Mouse (Mus musculus) adrenal gland, postnatal 25 days (tissue): ENCODE results near the gene Smarca4. TPM values are rescaled to one million over a fixed set of nuclear protein-coding genes. Genes with fewer than 3 reads are reported as not detected.

ENCODE experiments used
- DNase-seq: peaks from one replicate; pipeline ENCODE4 v3.0.0; 2021; ENCODE audit warnings: mixed read lengths
- total RNA-seq: library from RNA; stranded (reverse); gene quantifications from 2 replicates; pipeline ENCODE4 v1.2.3, GENCODE M21; 2021

Gene Smarca4
- total RNA-seq, 1 experiment from 2014 or later: 87.4 TPM

- DNase-seq: no peak
Observed at GRCm38 (mm10) chr9:21601073-21601472, 14.9 kb upstream of the Smarca4 start.

- DNase-seq: peak; percentile 51
Observed at GRCm38 (mm10) chr9:21601722-21602399, 14.1 kb upstream of the Smarca4 start.

GRCm38 (mm10) chr9:21604119-21604518 is 11.8 kb upstream of the Smarca4 start:
- no peak for DNase-seq

DNA sequence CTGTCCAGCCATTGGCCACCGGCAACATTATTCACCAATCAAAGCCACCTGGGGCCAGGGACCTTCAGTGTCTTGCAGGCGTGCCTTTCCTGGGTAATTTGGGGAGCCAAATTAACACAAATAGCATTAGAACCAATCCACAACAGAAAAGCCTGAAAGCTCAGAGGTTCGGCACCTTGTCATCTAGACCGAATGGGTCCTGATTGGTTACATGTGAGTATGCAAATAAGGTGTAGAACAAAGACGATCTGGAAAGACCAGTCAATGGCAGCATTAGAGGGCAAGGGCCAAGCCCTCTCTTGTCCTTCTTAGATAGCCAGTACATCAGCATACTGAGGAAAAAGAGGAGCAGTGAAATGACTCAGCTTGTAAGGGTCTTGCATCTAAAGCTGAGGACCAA is 10.1 kb upstream of the Smarca4 start:
- no peak for DNase-seq

DNA sequence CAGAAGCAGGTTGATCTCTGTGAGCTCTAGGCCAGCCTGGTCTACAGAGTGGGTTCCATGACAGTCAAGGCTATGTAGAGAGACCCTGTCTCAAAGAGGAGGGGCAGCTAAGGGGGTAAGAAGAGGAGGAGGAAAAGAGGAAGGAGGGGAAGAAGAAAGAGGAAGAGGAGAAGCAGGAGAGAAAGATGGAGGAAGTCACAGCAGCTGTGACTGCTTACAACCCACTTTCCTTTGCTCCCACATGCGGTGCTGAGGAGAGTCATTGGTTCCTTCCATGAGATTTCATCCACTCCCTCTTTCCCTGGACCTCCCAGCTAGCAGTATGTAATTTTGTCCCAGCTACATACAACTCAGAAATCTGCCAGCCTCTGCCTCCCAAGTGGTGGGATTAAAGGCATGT is 9.3 kb upstream of the Smarca4 start:
- no peak for DNase-seq

GRCm38 (mm10) chr9:21609861-21610260 is 6.1 kb upstream of the Smarca4 start:
- no peak for DNase-seq

- DNase-seq: no peak
Observed at GRCm38 (mm10) chr9:21614864-21615616, 929 bp upstream of the Smarca4 start.

- peak; percentile 89 for DNase-seq
Observed at GRCm38 (mm10) chr9:21616232-21616781, 338 bp downstream of the Smarca4 start.

DNA sequence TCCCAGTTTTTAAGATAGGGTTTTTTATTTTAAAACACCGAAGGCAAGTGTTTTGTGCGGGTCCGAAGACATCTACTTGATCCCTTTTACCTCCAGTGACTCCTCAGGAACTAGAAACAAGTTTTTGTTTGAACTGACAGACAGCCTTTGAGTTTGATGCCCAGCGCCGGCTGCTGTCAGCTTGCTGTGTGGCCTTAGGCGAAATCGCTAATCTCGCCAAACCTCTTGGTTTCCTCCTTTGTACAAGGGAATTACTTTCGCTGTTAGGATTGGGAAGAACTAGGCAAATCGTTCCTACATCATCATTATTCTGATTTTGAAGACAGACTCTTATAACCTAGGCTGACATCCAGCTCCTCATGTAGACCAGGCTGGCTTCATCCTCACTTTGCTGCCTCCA is 1.1 kb downstream of the Smarca4 start:
- no peak for DNase-seq

- no peak for DNase-seq
Observed at GRCm38 (mm10) chr9:21620229-21620628, 4.3 kb downstream of the Smarca4 start.

DNA sequence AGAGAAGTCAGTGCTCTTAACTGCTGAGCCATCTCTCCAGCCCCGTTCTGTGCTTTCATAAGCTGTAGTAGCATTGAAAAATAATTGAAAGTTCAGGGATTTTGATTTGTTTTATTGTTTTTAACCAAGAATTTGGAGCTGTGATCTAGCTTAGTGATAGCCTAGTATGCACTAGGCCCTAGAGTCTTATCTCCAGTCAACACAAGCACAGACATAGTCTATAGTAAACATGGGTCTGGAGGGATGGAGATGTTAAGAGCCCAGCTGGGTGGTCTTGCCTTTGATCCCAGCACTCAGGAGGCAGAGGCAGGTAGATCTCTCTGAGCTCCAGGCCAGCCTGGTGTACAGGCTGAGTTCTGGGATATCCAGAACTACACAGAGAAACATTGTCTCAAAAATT is 6.7 kb downstream of the Smarca4 start:
- no peak for DNase-seq

GRCm38 (mm10) chr9:21625342-21626339 is 9.7 kb downstream of the Smarca4 start:
- DNase-seq: no peak

DNA sequence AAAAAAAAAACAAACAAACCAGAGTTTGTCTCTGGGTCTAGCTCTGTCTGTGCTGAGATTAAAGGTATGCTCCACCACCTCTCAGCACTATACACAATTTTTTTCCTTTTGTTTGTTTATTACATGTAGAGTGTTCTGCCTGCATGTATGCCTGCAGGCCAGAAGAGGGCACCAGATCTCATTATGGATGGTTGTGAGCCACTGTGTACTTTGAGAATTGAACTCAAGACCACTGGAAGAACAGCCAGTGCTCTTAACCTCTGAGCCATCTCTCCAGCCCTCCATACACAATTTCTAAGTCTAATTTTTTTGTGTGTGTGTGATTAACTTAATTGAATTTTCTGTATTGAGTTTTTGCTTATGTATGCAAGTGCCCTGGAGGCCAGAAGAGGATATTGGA is 10.6 kb downstream of the Smarca4 start:
- no peak for DNase-seq

DNA sequence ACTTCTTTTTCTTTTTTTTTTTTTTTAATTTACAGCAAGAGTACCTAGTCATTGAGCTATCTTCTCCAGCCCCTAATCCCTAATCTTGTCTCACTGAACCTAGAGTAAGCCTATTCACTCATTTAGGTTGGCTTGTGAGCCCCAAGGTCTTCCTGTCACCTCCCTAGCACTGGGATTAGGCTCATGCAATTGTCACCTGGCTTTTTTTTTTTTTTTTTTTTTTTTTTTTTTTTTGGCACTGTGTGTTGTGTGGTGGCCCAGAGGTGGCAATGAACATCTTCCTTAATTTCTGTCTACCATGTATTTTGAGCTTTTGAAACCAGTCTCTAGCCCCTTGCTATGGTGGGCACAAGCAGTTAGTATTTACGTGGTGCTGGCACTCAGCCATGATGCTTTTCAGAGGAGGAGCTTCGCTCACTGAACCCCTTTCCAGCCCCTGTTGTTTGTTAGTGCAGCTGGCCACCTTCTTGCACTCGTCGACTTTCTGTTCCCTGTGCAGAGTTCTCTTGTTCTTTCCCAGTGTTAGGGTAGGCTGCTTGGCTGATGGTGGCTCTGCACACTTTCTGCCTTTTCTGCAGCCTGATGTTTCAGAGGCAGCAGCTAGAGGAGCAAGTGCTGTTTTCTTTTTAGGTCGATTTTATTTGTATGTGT is 11.3 kb downstream of the Smarca4 start:
- no peak for DNase-seq

DNA sequence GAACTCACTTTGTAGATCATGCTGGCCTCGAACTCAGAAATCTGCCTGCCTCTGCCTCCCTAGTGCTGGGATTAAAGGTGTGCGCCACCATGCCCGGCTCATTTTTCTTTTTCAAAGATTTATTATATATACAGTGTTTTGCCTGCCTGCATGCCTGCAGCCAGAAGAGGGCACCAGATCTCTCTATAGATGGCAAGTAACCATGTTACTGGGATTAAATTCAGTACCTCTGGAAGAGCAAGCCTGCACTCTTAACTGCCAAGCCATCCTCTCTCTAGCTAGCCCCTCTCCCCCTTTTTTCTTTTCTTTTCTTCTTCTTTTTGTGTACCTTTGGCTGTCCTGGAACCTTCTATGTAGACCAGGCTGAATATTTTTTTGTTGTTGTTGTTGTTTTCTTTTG is 14.7 kb downstream of the Smarca4 start:
- peak; percentile 39 for DNase-seq

GRCm38 (mm10) chr9:21633106-21633505 is 17.1 kb downstream of the Smarca4 start:
- no peak for DNase-seq

DNA sequence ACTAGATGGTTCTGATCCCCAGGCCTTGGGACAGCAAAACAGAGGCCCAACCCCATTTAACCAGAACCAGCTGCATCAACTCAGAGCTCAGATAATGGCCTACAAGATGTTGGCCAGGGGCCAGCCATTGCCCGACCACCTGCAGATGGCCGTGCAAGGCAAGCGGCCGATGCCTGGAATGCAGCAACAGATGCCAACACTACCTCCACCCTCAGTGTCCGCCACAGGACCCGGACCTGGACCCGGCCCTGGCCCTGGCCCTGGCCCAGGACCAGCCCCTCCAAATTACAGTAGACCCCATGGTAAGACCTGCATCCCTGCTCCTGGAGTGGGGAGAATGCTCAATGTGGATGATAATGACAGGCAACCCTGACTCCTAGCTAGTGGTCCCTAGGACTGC is 19.7 kb downstream of the Smarca4 start:
- DNase-seq: no peak

- DNase-seq: no peak
Observed at GRCm38 (mm10) chr9:21639031-21639430, 23.1 kb downstream of the Smarca4 start.

GRCm38 (mm10) chr9:21646366-21646765 is 30.4 kb downstream of the Smarca4 start:
- DNase-seq: no peak

- DNase-seq: no peak
Observed at GRCm38 (mm10) chr9:21647721-21648120, 31.8 kb downstream of the Smarca4 start.

- no peak for DNase-seq
Observed at GRCm38 (mm10) chr9:21652263-21652662, 36.3 kb downstream of the Smarca4 start.

DNA sequence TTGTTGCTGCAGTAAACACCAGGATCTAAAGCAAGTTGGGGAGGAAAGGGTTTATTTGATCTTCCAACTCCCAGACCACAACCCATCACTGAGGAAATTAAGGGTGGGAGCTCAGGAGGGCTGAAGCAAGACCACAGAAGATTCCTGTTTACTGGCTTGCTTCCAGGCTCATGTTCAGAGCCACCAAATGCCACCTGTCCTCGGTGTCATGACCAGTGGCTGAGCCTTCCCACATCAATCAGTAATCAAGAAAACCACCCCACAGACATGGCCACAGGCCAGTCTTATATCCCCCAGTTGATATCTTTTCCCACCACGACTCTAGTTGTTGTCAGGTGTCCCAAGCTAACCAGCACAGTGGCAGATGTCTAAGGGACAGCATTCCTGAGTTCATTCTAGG is 37.3 kb downstream of the Smarca4 start:
- no peak for DNase-seq
